Mouse (Mus musculus): ENCODE data around the gene Hpdl. TPM values are rescaled to one million over a fixed set of nuclear protein-coding genes. Genes with fewer than 3 reads are reported as not detected.

Gene Hpdl
- polyA plus RNA-seq (2014; fragmentation: Illumina TruSeq; extraction: RNeasy Lipid Tissue Mini Kit (QIAGEN cat#74804); ENCODE audit: low read depth, low replicate concordance), result 3.7 TPM

GRCm38 (mm10) chr4:116821694-116822016 is at the start of gene Hpdl:
Hpdl (minus strand) TSS chr4:116821707.

GRCm38 (mm10) chr4:116807197-116808129 is 14.0 kb downstream of the Hpdl start, which contains the start of the genes Toe1 and Mutyh:
Toe1 (minus strand) TSS chr4:116807640.
Mutyh (plus strand) TSS chr4:116807723.

Other genes with a start within 250 kb of the Hpdl start
- gene Ccdc17, start 225.1 kb downstream of the Hpdl start, polyA plus RNA-seq (2014; fragmentation: Illumina TruSeq; extraction: RNeasy Lipid Tissue Mini Kit (QIAGEN cat#74804); ENCODE audit: low read depth, low replicate concordance), result 3.7 TPM
- 28.0 TPM for gene Nasp, start 193.8 kb downstream of the Hpdl start, polyA plus RNA-seq (2014; fragmentation: Illumina TruSeq; extraction: RNeasy Lipid Tissue Mini Kit (QIAGEN cat#74804); ENCODE audit: low read depth, low replicate concordance)
- 265 TPM for gene Akr1a1, start 170.0 kb downstream of the Hpdl start, polyA plus RNA-seq (2014; fragmentation: Illumina TruSeq; extraction: RNeasy Lipid Tissue Mini Kit (QIAGEN cat#74804); ENCODE audit: low read depth, low replicate concordance)
- gene Prdx1, start 136.2 kb downstream of the Hpdl start, polyA plus RNA-seq (2014; fragmentation: Illumina TruSeq; extraction: RNeasy Lipid Tissue Mini Kit (QIAGEN cat#74804); ENCODE audit: low read depth, low replicate concordance), result 614 TPM
- gene Mmachc, start 113.3 kb downstream of the Hpdl start, polyA plus RNA-seq (2014; fragmentation: Illumina TruSeq; extraction: RNeasy Lipid Tissue Mini Kit (QIAGEN cat#74804); ENCODE audit: low read depth, low replicate concordance), result 56.3 TPM
- gene Ccdc163, start 113.2 kb downstream of the Hpdl start, polyA plus RNA-seq (2014; fragmentation: Illumina TruSeq; extraction: RNeasy Lipid Tissue Mini Kit (QIAGEN cat#74804); ENCODE audit: low read depth, low replicate concordance), result 15.1 TPM
- gene Tesk2, start 100.8 kb downstream of the Hpdl start, polyA plus RNA-seq (2014; fragmentation: Illumina TruSeq; extraction: RNeasy Lipid Tissue Mini Kit (QIAGEN cat#74804); ENCODE audit: low read depth, low replicate concordance), result 2.0 TPM
- 11.1 TPM for gene Toe1, start 14.1 kb downstream of the Hpdl start, polyA plus RNA-seq (2014; fragmentation: Illumina TruSeq; extraction: RNeasy Lipid Tissue Mini Kit (QIAGEN cat#74804); ENCODE audit: low read depth, low replicate concordance)
- 2.5 TPM for gene Mutyh, start 14.0 kb downstream of the Hpdl start, polyA plus RNA-seq (2014; fragmentation: Illumina TruSeq; extraction: RNeasy Lipid Tissue Mini Kit (QIAGEN cat#74804); ENCODE audit: low read depth, low replicate concordance)
- 0.94 TPM for gene Zswim5, start 55.7 kb upstream of the Hpdl start, polyA plus RNA-seq (2014; fragmentation: Illumina TruSeq; extraction: RNeasy Lipid Tissue Mini Kit (QIAGEN cat#74804); ENCODE audit: low read depth, low replicate concordance)
- 104 TPM for gene Urod, start 172.7 kb upstream of the Hpdl start, polyA plus RNA-seq (2014; fragmentation: Illumina TruSeq; extraction: RNeasy Lipid Tissue Mini Kit (QIAGEN cat#74804); ENCODE audit: low read depth, low replicate concordance)
- 15.6 TPM for gene Hectd3, start 173.6 kb upstream of the Hpdl start, polyA plus RNA-seq (2014; fragmentation: Illumina TruSeq; extraction: RNeasy Lipid Tissue Mini Kit (QIAGEN cat#74804); ENCODE audit: low read depth, low replicate concordance)
- 16.5 TPM for gene Eif2b3, start 197.7 kb upstream of the Hpdl start, polyA plus RNA-seq (2014; fragmentation: Illumina TruSeq; extraction: RNeasy Lipid Tissue Mini Kit (QIAGEN cat#74804); ENCODE audit: low read depth, low replicate concordance)